Mouse (Mus musculus): ENCODE measurements around the gene Thap3. TPM values are rescaled to one million over a fixed set of nuclear protein-coding genes. Genes with fewer than 3 reads are reported as not detected.

Gene Thap3
- polyA plus RNA-seq, 2 experiments from 2014 or later: 89.8 to 107 TPM

Other genes starting within 250 kb of the Thap3 start
- gene Camta1, start 127.1 kb downstream of the Thap3 start, polyA plus RNA-seq (2017; shearing (Covaris generic)): 10 to 100 TPM; 45.5 to 49.5 TPM
- 10 to 100 TPM; 27.9 to 31.7 TPM for gene Dnajc11, start 55.3 kb downstream of the Thap3 start, polyA plus RNA-seq (2017; shearing (Covaris generic))
- gene Phf13, start 7.3 kb upstream of the Thap3 start, polyA plus RNA-seq (2017; shearing (Covaris generic)): 1 to 10 TPM; 2.3 to 3.0 TPM
- gene Klhl21, start 19.8 kb upstream of the Thap3 start, polyA plus RNA-seq (2017; shearing (Covaris generic)): 1 to 10 TPM; 2.2 to 4.2 TPM
- gene Zbtb48, start 38.7 kb upstream of the Thap3 start, polyA plus RNA-seq (2017; shearing (Covaris generic)): 10 to 100 TPM; 14.1 to 22.0 TPM
- not detected for gene Tas1r1, start 49.6 kb upstream of the Thap3 start, polyA plus RNA-seq (2017; shearing (Covaris generic))
- gene Nol9, start 50.3 kb upstream of the Thap3 start, polyA plus RNA-seq (2017; shearing (Covaris generic)): 10 to 100 TPM; 11.3 to 14.6 TPM
- gene Plekhg5, start 83.5 kb upstream of the Thap3 start, polyA plus RNA-seq (2017; shearing (Covaris generic)): 1 to 10 TPM; 1.3 to 2.6 TPM
- 100 to 1,000 TPM; 132 to 150 TPM for gene Tnfrsf25, start 126.9 kb upstream of the Thap3 start, polyA plus RNA-seq (2017; shearing (Covaris generic))
- gene Espn, start 163.4 kb upstream of the Thap3 start, polyA plus RNA-seq (2017; shearing (Covaris generic)): 1 to 10 TPM; 6.9 to 8.3 TPM
- gene Hes2, start 169.9 kb upstream of the Thap3 start, polyA plus RNA-seq (2017; shearing (Covaris generic)): not detected
- gene Acot7, start 189.1 kb upstream of the Thap3 start, polyA plus RNA-seq (2017; shearing (Covaris generic)): 100 to 1,000 TPM; 134 to 172 TPM